Mouse (Mus musculus) MEL (cell line): ENCODE measurements around the gene Chd1l. TPM values are rescaled to one million over a fixed set of nuclear protein-coding genes. Genes with fewer than 3 reads are reported as not detected.

ENCODE experiments used
- DNase-seq: peaks from one replicate; pipeline ENCODE4 v3.0.0; 2011; ENCODE audit warnings: low read depth, low spot score
- H3K27ac ChIP-seq: 2 replicates; pipeline ENCODE4 v1.5.1; 2012; ENCODE audit warnings: low read depth, mild to moderate bottlenecking, control low read depth, low read length, moderate library complexity; ENCODE audit not compliant: control insufficient read depth
- H3K27me3 ChIP-seq, 2 experiments: fragments of 150-350 bp in 1 of 2; sonication (generic) in 1 of 2; 2 replicates each; pipeline ENCODE4 v1.6.1; 2012; ENCODE audit warnings: low read length in 2 of 2, mild to moderate bottlenecking in 2 of 2, improper control_type of control experiment in 1 of 2, moderate library complexity in 1 of 2; ENCODE audit not compliant: insufficient read depth in 2 of 2, control insufficient read depth in 1 of 2
- H3K36me3 ChIP-seq, 2 experiments: 2 replicates each; pipeline ENCODE4 v1.6.1; 2012 to 2014; ENCODE audit warnings: low read length in 2 of 2, improper control_type of control experiment in 1 of 2, inconsistent platforms in 1 of 2, mild to moderate bottlenecking in 1 of 2; ENCODE audit not compliant: insufficient read depth in 2 of 2, control insufficient read depth in 1 of 2
- H3K4me1 ChIP-seq, 2 experiments: fragments of 150-350 bp in 1 of 2; sonication (generic) in 1 of 2; 2 replicates each; pipeline ENCODE4 v1.6.1; 2012; ENCODE audit warnings: low read length in 2 of 2, improper control_type of control experiment in 1 of 2, mild to moderate bottlenecking in 1 of 2; ENCODE audit not compliant: insufficient read depth in 2 of 2, control insufficient read depth in 1 of 2
- H3K4me3 ChIP-seq, 2 experiments: fragments of 150-350 bp in 1 of 2; sonication (generic) in 1 of 2; 2 replicates each; pipeline ENCODE4 v1.5.1; 2012; ENCODE audit warnings: low read depth in 2 of 2, low read length in 2 of 2, mild to moderate bottlenecking in 2 of 2, moderate library complexity in 2 of 2, control low read depth in 1 of 2, improper control_type of control experiment in 1 of 2; ENCODE audit not compliant: control insufficient read depth in 1 of 2, insufficient read depth in 1 of 2
- H3K79me2 ChIP-seq: 2 replicates; pipeline ENCODE4 v1.6.1; 2012; ENCODE audit warnings: mild to moderate bottlenecking, low read length, moderate library complexity; ENCODE audit not compliant: control insufficient read depth, poor library complexity, insufficient read depth
- H3K9ac ChIP-seq: 2 replicates; pipeline ENCODE4 v1.6.1; 2012; ENCODE audit warnings: low read depth, mild to moderate bottlenecking, control low read depth, low read length, moderate library complexity; ENCODE audit not compliant: control insufficient read depth, poor library complexity, severe bottlenecking
- H3K9me3 ChIP-seq: fragments of 150-350 bp; sonication (generic); replicated peaks from 2 replicates; pipeline ENCODE4 v1.6.1; 2012; ENCODE audit warnings: mild to moderate bottlenecking, low read length, improper control_type of control experiment, moderate library complexity; ENCODE audit not compliant: insufficient read depth
- CTCF ChIP-seq, 3 experiments: IDR thresholded peaks in 2 of 3; conservative IDR thresholded peaks in 1 of 3; 2 replicates each; pipeline ENCODE4 v1.5.1; 2011 to 2012; ENCODE audit warnings: low read length in 3 of 3, low read depth in 2 of 3, mild to moderate bottlenecking in 2 of 3, improper control_type of control experiment in 1 of 3, inconsistent platforms in 1 of 3, mixed read lengths in 1 of 3, moderate library complexity in 1 of 3; ENCODE audit not compliant: control insufficient read depth in 1 of 3, insufficient read depth in 1 of 3, poor library complexity in 1 of 3, severe bottlenecking in 1 of 3
- E2F4 ChIP-seq: IDR thresholded peaks from 2 replicates; pipeline ENCODE4 v1.6.1; 2011; ENCODE audit warnings: low read depth, low read length, improper control_type of control experiment, borderline replicate concordance
- ELF1 ChIP-seq: IDR thresholded peaks from 2 replicates; pipeline ENCODE4 v1.6.1; 2014; ENCODE audit warnings: low read depth, mild to moderate bottlenecking, inconsistent platforms, low read length, improper control_type of control experiment, moderate library complexity
- EP300 ChIP-seq, 2 experiments: IDR thresholded peaks; 2 replicates each; pipeline ENCODE4 v1.6.1; 2011; ENCODE audit warnings: improper control_type of control experiment in 2 of 2, low read length in 2 of 2, low read depth in 1 of 2, mild to moderate bottlenecking in 1 of 2
- ETS1 ChIP-seq: IDR thresholded peaks from 2 replicates; pipeline ENCODE4 v1.6.1; 2012; ENCODE audit warnings: low read depth, mild to moderate bottlenecking, inconsistent platforms, low read length, improper control_type of control experiment, moderate library complexity
- GATA1 ChIP-seq: IDR thresholded peaks from 2 replicates; pipeline ENCODE4 v1.6.1; 2011; ENCODE audit warnings: low read depth, low read length, improper control_type of control experiment
- HCFC1 ChIP-seq: IDR thresholded peaks from 2 replicates; pipeline ENCODE4 v1.6.1; 2012; ENCODE audit warnings: low read depth, mild to moderate bottlenecking, inconsistent platforms, low read length, improper control_type of control experiment, moderate library complexity
- MAFK ChIP-seq: IDR thresholded peaks from 2 replicates; pipeline ENCODE4 v1.6.1; 2011; ENCODE audit warnings: low read depth, mild to moderate bottlenecking, low read length, improper control_type of control experiment, borderline replicate concordance
- MAZ ChIP-seq: IDR thresholded peaks from 2 replicates; pipeline ENCODE4 v1.6.1; 2012; ENCODE audit warnings: low read depth, mild to moderate bottlenecking, inconsistent platforms, low read length, improper control_type of control experiment
- MEF2A ChIP-seq: IDR thresholded peaks from 2 replicates; pipeline ENCODE4 v1.6.1; 2014; ENCODE audit warnings: low read depth, mild to moderate bottlenecking, inconsistent platforms, low read length, improper control_type of control experiment; ENCODE audit not compliant: poor library complexity, insufficient replicate concordance, severe bottlenecking; ENCODE audit errors: extremely low read depth
- MYB ChIP-seq: IDR thresholded peaks from 2 replicates; pipeline ENCODE4 v1.6.1; 2011; ENCODE audit warnings: mild to moderate bottlenecking, low read depth, low read length, improper control_type of control experiment
- MYC ChIP-seq: IDR thresholded peaks from 2 replicates; pipeline ENCODE4 v1.6.1; 2011; ENCODE audit warnings: low read depth, mild to moderate bottlenecking, low read length, improper control_type of control experiment, moderate library complexity
- NRF1 ChIP-seq: IDR thresholded peaks from 2 replicates; pipeline ENCODE4 v1.6.1; 2014; ENCODE audit warnings: low read depth, mild to moderate bottlenecking, inconsistent platforms, low read length, improper control_type of control experiment, moderate library complexity; ENCODE audit not compliant: poor library complexity, insufficient read depth, severe bottlenecking
- POLR2A ChIP-seq, 2 experiments: IDR thresholded peaks; 2 replicates each; pipeline ENCODE4 v1.6.1; 2011 to 2012; ENCODE audit warnings: low read length in 2 of 2, mild to moderate bottlenecking in 2 of 2, control low read depth in 1 of 2, improper control_type of control experiment in 1 of 2, low read depth in 1 of 2, moderate library complexity in 1 of 2; ENCODE audit not compliant: control insufficient read depth in 1 of 2, insufficient read depth in 1 of 2, poor library complexity in 1 of 2
- POLR2AphosphoS2 ChIP-seq: IDR thresholded peaks from 2 replicates; pipeline ENCODE4 v1.6.1; 2011; ENCODE audit warnings: low read length, improper control_type of control experiment
- POLR2AphosphoS5 ChIP-seq: IDR thresholded peaks from 2 replicates; pipeline ENCODE4 v1.6.1; 2012; ENCODE audit warnings: low read depth, borderline replicate concordance, mild to moderate bottlenecking, inconsistent platforms, low read length, moderate library complexity, mixed read lengths
- SIN3A ChIP-seq: IDR thresholded peaks from 2 replicates; pipeline ENCODE4 v1.6.1; 2012; ENCODE audit warnings: low read length, improper control_type of control experiment, inconsistent platforms
- SMC3 ChIP-seq: IDR thresholded peaks from 2 replicates; pipeline ENCODE4 v1.6.1; 2011; ENCODE audit warnings: low read depth, low read length, improper control_type of control experiment
- TCF12 ChIP-seq: IDR thresholded peaks from 2 replicates; pipeline ENCODE4 v1.6.1; 2014; ENCODE audit warnings: low read depth, mild to moderate bottlenecking, inconsistent platforms, low read length, improper control_type of control experiment, moderate library complexity
- UBTF ChIP-seq: IDR thresholded peaks from 2 replicates; pipeline ENCODE4 v1.6.1; 2012; ENCODE audit warnings: low read depth, mild to moderate bottlenecking, inconsistent platforms, low read length, improper control_type of control experiment, moderate library complexity, borderline replicate concordance; ENCODE audit not compliant: insufficient read depth
- ZC3H11A ChIP-seq: IDR thresholded peaks from 2 replicates; pipeline ENCODE4 v1.6.1; 2012; ENCODE audit warnings: low read depth, mild to moderate bottlenecking, inconsistent platforms, low read length, improper control_type of control experiment
- ZMIZ1 ChIP-seq: IDR thresholded peaks from 2 replicates; pipeline ENCODE4 v1.6.1; 2012; ENCODE audit warnings: low read depth, mild to moderate bottlenecking, inconsistent platforms, low read length, improper control_type of control experiment, moderate library complexity
- ZNF384 ChIP-seq: IDR thresholded peaks from 2 replicates; pipeline ENCODE4 v1.6.1; 2012; ENCODE audit warnings: low read depth, mild to moderate bottlenecking, inconsistent platforms, low read length, improper control_type of control experiment
- polyA plus RNA-seq, 2 experiments: library from polyadenylated mRNA; stranded (reverse) in 1 of 2; unstranded in 1 of 2; fragments of >175 nt in 1 of 2; fragments of >200 nt in 1 of 2; gene quantifications; 2 replicates each; pipeline versions ENCODE4 v1.2.1 to v1.2.4; 2012; ENCODE audit warnings: low replicate concordance in 2 of 2, low read depth in 1 of 2; ENCODE audit not compliant: insufficient read length in 2 of 2, insufficient read depth in 1 of 2, missing spikeins in 1 of 2
- total RNA-seq: library from RNA; depleted of rRNA; stranded (reverse); fragments of 300-350 nt; gene quantifications from 2 replicates; pipeline ENCODE4 v1.2.3, GENCODE M21; 2012

Gene Chd1l
- total and polyA plus RNA-seq, 3 experiments: 59.1 to 70.5 TPM; not detected in 1

- Histone ChIP-seq H3K4me3 (peak overlapping the region in 1 of 2 experiments; percentile 28; a peak in 2 of 4 replicates), H3K79me2 (no peaks in the 10 kb centered on the region), H3K27ac (no peak overlapping the region), H3K27me3 (peaks cover 10 to 13% of the 10 kb centered on the region in 2 experiments), H3K9me3 (no peaks in the 10 kb centered on the region), H3K36me3 (peaks cover 0 to 6% of the 10 kb centered on the region in 2 experiments; a peak in 2 of 4 replicates), H3K9ac (no peak overlapping the region), H3K4me1 (peaks cover 2 to 12% of the 10 kb centered on the region in 2 experiments; a peak in 3 of 4 replicates)
- TF ChIP-seq UBTF: no peak
- no peak for TF ChIP-seq ETS1
- TF ChIP-seq ZNF384: no peak
- no peak for TF ChIP-seq SMC3
- TF ChIP-seq POLR2AphosphoS2: no peak
- no peak for TF ChIP-seq CTCF (IDR thresholded peaks at IDR 0.05 in 2 of 3, conservative IDR thresholded peaks at IDR 0.05 in 1 of 3; ENCODE audit: control insufficient read depth in 1 of 3, insufficient read depth in 1 of 3, low read depth in 2 of 3, low read length in 3 of 3, poor library complexity in 1 of 3, severe bottlenecking in 1 of 3)
- TF ChIP-seq HCFC1: no peak
- no peak for TF ChIP-seq ZC3H11A
- no peak for TF ChIP-seq GATA1
- TF ChIP-seq E2F4: no peak
- TF ChIP-seq TCF12: no peak
- TF ChIP-seq SIN3A: no peak
- TF ChIP-seq MYB: no peak
- TF ChIP-seq MYC: no peak
- no peak for TF ChIP-seq POLR2AphosphoS5
- TF ChIP-seq MAZ: no peak
- TF ChIP-seq ZMIZ1: no peak
- no peak for TF ChIP-seq NRF1
- TF ChIP-seq ELF1: no peak
- no peak for DNase-seq
Observed at GRCm38 (mm10) chr3:97627893-97628292, 17.9 kb upstream of the Chd1l start.

- no peak overlapping the region for H3K9ac ChIP-seq
- peaks cover 14 to 18% of the 10 kb centered on the region in 2 experiments for H3K27me3 ChIP-seq
- no peak for DNase-seq
- no peak for TF ChIP-seq MEF2A
- TF ChIP-seq ZNF384: no peak
- no peak for TF ChIP-seq POLR2AphosphoS5
- no peak for TF ChIP-seq MAFK
- TF ChIP-seq POLR2A (IDR thresholded peaks at IDR 0.05; ENCODE audit: control insufficient read depth in 1 of 2, insufficient read depth in 1 of 2, low read depth in 1 of 2, low read length in 2 of 2, poor library complexity in 1 of 2): no peak
- no peak for TF ChIP-seq TCF12
- TF ChIP-seq ZMIZ1: no peak
- no peak for TF ChIP-seq E2F4
- no peak for TF ChIP-seq EP300 (IDR thresholded peaks at IDR 0.05; ENCODE audit: low read depth in 1 of 2, low read length in 2 of 2)
- no peak for TF ChIP-seq MAZ
- TF ChIP-seq MYB: no peak
- H3K36me3 ChIP-seq: peaks cover 0 to 6% of the 10 kb centered on the region in 2 experiments; a peak in 2 of 4 replicates
- no peak overlapping the region for H3K27ac ChIP-seq
- H3K4me1 ChIP-seq: peaks cover 2 to 12% of the 10 kb centered on the region in 2 experiments; a peak in 3 of 4 replicates
- no peaks in the 10 kb centered on the region for H3K9me3 ChIP-seq
- H3K79me2 ChIP-seq: no peaks in the 10 kb centered on the region
- H3K4me3 ChIP-seq: no peak overlapping the region
Observed at GRCm38 (mm10) chr3:97624611-97625010, 14.6 kb upstream of the Chd1l start.
